Mouse (Mus musculus) urinary bladder, postnatal 14 days (tissue): ENCODE measurements around the gene Gstt4.

Experiments used
- DNase-seq: peaks from one replicate; pipeline ENCODE4 v3.0.0; 2021; ENCODE audit warnings: low spot score

The Gstt4 gene

DNA sequence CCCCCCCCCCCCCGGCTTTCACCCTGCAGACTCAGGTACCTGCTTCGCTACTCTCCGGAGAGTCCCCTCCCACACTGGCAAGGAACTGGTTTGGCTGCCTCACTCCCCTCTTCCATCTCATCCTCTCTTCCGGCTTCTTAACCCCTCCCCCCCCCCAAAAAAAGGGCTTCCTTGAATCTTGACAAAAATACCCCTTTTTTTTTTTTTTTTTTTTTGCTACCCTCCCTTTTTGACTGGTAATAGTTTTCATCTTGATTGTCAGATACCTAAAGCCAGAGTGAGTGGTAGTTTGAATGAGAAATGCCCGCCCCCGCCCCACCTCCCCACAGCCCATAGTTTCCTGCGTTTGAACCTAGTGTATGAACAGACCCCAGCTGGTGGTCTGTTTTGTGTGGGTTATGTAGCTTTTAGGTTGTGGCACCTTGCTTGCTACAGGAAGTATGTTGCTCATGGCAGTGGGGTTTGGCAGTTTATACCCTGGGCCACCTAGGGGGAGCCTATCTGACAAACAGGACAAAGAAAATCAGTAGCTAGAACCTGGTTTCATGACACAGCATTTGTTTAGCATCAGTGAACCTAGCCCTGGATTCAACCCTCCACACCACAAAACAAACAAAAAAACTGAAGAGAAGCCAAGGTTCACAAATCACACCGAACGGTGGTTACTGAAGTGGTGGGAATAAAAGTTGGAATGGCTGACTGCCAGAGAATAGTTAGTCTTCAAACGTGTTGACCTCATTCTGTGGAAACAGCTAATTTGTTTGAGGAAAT lies 13.6 kb upstream of the Gstt4 start:
- DNase-seq, result peak; percentile 47

DNA sequence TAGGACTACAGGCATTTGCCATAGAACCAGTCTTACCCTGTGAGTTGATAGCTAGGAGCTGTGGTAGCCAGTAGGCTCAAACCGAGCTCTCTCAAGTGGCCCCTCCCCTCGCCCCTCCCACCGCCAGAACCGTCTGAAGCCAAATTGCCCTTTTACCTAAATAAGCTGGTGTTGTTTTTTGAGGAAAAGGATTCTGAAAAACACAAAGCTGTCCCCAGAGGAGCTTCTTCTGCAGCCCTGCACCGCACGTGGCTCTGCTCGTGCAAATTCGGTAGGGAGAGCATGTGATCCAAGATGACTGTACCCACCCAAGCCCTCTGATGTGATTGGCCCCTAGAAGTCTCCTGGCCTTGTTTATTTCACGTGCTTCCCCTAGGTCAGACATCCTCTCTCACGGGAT lies 13.0 kb upstream of the Gstt4 start:
- DNase-seq, result peak; percentile 75

DNA sequence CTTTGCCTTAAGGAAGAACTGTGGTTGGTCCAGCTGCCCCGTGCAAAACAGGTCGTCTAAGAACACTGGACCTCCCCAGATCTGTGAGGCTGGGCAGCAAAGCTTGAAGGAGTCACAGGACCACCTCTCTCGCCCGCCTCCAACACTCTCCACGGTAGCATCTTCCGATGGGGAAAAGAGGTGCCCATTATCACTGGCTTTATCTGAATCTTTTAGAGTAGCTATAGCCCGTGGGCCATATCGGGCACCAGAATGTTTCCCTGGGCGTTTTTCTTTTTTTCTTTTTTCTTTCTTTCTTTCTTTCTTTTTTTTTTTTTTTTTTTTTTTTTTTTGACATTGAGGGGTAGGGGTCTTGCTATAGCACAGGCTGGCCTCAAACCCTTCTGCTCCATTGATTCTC lies 12.4 kb upstream of the Gstt4 start:
- DNase-seq, result no peak

DNA sequence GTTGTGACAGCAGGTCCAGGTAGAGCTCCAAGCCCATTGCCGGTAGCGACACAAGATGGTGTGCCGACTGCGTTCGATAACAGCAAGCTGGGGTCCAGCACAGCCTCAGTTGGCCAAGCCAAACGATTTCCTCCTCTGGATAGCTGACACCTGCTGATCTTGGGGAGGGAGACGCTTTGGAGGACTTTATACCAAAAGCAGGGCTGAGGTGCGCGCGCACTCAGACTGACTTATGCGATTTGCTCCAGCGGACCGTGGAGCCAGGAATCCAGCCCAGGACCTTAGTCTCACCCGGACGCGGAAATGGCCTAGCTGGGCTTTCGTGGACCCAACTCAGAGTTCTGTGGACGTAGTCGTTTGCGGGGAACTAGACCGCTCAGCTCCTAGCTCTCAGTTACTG lies 11.9 kb upstream of the Gstt4 start:
- DNase-seq, result peak; percentile 86

DNA sequence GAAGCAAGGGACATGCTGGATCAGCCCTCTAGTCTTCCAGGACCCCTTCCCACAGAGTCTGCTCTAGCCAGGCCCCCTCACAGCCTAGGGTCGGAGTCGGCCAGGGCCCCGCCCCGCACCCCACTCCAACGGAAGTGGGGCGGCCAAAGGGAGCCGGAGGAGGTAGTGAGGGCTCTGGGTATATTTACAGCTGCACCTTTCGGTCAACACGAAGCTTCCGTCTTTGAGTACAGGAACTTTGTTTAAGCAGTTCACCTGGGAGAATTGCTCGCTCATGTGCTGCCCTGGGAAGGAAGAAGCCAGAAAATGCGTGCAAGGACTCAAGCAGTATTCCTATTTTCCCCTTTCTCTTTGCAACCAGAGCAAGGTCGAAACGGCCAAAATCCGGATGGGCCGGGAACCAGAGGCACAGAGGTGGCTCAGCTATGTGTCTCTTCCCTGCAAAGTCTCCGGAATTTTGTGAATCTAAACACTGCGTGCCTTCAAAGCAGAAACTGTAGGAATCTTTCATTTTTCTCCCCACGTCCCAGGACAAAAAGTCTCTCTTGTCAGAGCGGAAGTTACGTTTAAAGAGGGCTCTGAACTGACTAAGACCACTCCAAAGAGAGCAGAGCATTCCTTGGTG lies 11.2 kb upstream of the Gstt4 start:
- DNase-seq, result no peak

DNA sequence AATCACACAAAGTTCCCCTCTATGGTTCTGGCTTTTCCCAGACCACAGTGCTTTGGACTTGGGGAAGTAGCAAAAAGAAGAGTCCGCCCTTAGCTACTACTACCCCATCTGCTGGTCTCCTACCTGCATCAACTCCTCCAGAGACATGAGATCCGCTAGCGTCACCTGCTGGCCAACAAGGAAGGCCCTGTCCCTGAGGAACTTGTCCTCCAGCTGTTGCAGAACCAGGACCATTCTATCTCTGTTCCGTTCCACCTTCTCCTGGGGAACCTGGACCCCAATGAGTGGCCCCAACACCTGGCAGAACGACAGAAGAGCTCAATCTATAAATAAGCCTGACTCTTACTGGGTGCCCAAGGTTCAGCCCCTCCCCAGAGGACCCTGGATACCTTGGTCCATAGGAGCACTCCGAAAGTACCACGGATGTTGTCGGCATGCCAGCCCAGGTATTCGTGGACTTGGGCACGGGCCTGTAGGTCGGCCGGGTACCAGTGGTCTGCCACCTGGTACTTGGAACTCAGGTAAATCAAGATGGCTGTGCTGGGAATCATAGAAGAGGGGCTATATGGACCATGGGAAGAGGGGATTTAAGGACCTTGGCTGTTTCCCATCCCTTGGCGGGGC lies 10.0 kb upstream of the Gstt4 start:
- peak; percentile 82 for DNase-seq

DNA sequence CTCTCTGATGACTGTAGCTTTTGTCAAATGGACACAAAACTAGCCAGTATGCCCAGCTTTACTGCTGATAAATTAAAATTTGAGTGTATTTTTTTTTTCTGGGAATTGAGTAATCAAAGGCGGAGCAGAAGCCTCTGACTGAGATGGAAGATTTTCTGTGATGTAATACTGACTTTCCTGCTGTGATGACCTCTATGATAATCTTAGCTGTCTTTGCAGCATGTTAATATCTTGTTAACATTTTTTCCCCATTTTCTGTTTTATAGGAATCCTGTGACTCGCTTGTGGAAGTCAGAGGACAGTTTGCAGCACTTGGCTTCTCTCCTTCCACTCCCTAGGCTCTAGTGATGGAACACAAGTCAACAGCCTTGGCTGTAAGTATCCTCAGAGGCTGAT lies 7.9 kb upstream of the Gstt4 start:
- DNase-seq, result no peak

DNA sequence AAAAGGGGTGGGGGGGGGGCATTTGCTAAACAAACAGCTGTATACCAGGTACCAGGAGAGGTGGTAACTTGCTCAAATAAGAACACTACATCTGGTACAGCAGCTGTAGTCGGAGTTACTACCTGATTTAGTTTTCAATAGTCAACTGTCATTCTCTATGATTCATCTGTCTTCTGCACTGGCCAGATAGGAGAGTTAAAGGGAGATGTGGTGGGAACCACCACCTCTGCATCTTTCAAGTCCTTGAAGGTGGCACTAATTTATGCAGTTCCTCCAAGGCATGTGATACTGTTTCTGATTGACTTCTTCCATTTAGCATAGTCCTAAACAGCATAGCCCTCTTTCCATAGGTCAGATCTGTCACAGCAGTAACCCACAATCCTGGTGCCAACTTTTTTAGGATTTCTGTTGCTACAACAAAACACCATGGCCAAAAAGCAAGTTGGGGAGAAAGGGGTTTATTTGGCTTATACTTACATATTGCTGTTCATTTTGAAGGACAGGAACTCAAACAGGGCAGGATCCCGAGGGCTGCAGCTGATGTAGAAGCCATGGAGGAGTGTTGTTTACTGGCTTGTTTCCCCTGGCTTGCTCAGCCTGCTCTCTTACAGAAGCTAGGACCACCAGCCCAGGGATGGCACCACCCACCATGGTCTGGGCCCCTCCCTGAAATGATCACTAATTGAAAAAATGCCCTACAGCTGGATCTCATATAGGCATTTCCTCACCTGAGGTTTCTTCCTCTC lies 7.4 kb upstream of the Gstt4 start:
- DNase-seq, result no peak

DNA sequence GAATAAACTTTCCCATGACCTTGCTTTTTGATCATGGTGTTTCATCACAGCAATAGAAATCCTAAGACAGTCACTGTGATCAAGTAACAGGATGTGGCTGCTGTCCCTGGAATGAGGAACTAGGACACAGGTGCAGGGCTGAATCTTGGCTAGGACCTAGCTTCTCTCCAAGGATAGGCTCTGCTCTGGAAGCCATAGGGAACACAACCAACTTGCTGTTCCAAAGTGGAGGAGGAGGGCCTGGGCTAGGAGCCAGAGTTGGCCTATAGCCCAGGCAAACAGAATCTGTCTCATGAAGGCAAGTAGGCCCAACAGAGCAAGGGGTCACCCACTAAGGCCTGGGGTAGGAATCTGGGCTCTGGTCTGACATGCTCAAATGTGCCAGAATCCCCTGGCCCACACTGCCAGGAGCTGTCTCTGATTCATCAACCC lies 6.2 kb upstream of the Gstt4 start:
- peak; percentile 34 for DNase-seq

DNA sequence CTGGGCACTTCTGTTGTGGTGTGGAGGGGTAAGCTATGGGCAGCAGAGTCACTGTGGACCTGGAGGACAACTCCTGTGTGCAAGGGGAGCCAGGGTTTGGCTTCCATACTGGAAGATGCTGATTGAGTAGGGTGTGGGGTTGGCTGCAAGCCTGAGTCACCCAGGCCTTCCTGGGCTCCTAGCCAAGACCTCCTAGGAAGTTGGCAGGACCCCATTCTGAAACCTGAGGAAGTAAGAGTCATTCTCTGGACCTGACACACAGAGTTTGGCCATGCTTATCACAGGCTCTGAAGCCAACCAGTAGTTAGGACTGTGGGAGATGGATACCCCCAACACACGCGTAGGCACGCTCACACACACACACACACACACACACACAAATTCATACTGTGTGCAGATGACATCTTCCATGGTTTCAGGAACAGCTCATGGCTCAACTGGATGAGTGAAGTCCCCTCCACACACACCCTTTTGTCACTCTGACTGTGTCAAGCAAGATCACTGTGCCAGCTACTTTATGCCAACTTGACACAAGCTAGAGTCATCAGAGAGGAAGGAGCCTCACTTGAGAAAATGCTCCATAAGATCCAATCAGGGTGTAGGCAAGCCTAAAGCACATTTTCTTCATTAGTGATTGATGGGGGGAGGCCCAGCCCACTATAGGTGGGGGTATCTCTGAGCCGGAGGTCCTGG lies 5.5 kb upstream of the Gstt4 start:
- peak; percentile 48 for DNase-seq

DNA sequence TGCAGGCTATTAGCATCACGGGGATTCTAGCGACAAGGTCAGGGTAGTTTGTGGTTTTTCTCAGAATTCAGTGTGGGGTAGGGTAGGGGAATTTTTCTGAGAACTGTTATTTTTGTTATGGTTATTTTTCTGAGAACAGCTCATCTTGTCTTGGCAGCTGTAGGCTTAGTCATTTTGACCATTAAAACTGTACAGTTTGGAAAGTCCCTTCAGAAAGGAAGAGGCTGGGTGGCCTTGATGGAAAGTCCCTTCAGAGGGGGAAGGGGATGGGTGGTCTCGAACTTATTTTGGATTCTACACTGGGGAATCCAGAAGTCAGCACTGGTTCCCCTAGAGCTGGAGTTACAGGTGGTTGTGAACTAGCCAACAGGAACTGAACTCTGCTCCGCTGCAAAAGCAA lies 2.2 kb upstream of the Gstt4 start:
- DNase-seq, result no peak

DNA sequence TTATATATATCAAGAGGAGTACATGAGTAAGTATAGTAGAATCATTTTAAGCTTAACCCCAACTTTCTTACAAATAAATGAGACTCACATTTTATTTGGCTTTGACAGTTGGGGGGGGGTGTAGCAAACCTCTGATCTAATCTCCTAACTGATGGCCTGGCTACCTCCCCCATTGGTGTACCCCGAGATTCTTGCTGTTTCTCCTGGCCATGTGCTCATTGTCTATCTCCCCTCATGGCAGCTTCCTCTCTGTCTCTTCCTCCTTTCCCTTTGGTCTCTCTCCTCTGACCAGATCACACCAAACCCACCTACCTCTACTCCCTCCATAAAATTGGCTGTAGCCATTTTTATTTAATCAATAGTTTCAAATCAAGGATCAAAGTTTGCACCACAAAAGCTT lies 1.4 kb upstream of the Gstt4 start:
- no peak for DNase-seq

DNA sequence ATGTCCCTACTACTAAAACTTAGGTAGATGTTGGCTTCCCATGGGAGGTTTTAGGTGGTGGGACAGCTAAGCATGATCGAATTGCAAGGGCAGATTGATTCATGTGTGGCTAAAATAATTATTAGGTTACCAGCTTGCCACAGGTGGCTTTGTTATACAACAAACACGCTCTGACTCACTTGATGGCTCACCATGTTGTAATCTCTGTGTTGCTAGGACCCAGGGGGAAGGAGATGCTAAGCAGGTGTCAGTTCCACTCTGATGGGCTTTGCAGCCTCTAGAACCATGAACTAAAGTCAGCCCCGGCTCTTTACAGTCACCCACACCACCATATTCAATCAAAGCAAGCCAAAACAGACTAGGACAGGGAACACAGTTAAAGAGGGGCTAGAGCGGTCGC lies 2.5 kb downstream of the Gstt4 start:
- no peak for DNase-seq

DNA sequence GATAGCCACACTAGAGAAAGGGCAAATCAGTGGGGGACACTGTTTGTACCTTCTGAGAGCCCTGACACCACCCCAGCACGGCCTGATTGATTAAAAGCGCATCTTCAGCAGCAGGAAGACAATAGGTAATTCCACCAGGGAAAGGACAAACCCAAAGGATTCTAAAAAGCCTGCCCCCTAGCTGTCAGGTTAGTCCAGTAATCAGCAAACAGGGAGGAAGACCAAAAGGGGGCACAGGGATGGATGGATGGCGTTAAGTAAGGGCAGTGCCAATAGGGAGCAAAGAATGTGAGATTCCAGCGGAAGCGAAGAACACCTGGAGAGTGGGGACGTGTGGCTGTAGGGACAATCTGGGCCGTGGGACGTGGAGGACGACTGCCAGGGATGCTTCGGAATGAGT lies 3.7 kb downstream of the Gstt4 start:
- no peak for DNase-seq

DNA sequence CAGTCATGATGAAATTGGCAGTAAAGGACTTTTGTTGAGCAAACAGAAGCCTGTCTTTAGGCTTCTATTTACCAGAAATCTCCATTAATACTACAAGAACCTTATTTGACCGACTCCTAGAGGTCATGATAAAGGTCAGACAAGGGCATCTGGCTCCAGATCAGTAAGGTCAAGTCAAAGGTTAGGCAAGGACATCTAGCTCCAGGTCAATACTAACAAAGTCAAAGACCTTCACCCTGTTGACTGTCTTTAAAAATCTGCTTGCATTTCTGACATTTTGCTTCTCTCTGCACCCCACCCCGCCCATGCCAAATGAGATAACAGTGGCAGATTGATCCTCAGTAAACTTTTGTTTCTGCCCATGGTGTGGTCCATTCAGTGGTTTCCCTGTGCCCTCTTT lies 18.1 kb downstream of the Gstt4 start:
- DNase-seq, result no peak

DNA sequence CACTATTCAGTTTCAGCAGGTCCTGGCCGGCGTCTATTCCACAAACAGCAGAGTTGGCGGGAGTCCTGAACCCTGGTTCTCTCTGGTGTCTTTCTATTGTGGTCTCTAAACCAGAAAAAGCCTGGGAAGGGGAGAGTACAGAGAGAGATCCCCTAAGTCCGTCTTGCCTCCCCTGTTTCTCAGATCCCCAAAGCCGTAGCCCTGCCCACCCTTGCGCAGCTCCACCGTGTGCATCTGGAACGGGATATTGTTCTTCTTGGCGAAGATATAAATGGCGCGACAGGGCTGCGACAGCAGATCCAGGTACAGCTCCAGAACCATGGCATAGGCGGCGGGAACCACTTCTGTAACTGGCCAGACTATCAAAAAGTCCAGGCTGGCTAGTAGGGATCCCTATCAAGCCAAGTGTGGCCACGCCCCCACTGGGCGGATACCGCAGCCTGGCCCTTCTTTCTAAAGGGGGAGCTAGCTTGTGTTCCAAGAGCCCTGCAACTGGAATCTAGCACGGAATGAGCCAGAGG lies 24.1 kb downstream of the Gstt4 start, which contains the start of gene Gstt1:
Gene Gstt1 (minus strand): TSS at position 409 of the 521 bp plus-strand sequence.
- peak; percentile 71 for DNase-seq

DNA sequence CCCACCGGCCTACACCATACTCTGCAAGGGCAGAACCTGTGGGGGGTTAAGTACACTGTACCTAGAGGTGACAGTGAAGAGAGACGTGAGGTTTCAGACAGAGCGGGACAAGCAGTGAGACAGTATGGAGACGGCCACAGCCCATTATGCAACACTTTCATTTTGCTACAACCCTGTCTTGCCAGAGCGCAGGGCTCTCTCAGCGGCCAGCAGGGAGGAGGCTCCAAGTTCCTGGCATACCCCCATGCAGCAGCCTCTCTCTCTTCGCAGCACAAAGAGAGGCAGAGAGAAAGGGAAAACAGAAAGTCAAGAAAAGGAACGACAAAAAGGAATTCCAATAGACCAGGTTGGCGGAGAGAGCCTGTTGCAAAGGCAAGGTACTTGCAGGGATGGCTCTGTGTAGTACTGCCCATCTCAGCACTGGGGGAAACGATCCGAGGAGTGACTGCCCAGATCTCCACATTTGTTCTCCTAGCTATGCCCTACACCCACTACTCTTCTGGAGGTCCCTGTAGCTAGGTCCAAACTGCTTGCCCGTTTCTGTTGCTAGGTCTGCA lies 24.6 kb downstream of the Gstt4 start:
- peak; percentile 62 for DNase-seq

DNA sequence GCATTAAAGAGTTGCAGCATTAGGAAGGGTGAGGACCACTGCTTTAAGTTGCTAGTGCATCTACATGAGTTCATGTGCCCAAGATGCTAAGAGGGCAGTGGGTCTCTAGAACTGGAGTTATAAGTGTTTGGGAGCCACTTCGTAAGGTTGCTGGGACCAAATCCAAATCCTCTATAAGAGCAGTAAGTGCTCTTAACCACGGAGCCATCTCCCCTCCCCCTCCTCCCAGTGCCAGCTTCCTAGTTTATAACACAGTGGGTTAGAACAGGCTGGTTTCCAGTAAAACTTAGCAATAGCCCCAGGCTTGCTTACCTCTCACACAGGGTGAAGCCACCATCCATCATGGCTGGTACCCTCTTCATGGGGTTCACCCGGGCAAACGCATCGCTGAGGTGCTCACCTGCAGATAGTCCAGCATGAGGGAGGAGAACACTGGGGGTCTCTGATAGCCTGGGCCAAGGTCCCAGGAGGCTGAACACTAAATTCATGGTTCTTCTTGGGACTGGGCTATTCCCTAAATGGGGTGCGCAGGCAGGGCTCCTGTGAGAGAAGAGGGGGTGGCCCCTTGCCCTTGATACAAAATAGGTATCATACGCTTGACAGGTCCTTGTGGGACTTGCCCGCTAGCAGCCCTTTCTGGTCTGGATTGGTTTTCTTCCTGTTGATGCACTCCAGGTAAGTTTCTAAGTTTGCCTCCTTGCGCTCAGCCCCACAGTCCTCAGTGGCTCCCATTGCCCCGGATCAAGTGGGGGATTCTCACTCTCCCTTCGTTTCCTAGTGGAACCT lies 25.4 kb downstream of the Gstt4 start:
- no peak for DNase-seq

DNA sequence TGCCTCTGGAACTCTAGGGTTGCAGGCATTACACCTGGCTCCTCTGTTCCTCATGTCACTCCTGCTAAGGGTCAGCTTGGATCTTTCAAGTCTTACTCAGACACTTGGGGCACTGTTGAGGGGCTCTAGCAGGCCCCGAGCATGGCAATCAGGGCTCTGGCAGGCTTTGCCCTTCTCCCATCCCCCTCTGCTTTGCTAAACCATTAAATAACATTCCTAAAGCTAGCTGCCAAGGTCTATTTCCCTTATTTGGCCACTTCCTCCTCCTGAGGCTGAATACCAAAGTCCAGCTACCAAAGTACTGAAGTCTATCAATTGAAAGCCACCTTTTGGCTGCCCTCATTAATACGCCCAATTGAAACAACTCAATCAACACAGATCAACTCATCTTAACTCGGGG lies 27.5 kb downstream of the Gstt4 start:
- no peak for DNase-seq

DNA sequence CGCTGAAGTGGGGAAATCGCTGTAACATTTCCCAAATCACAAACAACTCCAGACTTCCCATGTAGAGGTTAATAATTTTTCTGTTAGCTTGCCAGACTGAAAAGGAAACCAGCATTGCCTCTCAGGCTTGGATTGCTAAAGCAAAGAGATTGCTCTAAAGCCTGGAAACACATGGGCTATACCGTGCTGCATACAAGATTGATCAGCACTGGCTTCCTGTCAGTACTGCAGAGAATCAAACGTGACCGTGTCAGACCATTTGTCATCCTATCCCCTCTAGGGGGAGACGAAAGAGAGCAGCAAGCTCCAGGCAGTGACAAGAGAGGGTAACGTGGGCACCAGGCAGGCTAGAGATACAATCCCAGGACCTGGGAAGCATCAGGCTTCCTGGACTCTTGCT lies 31.6 kb downstream of the Gstt4 start:
- no peak for DNase-seq

DNA sequence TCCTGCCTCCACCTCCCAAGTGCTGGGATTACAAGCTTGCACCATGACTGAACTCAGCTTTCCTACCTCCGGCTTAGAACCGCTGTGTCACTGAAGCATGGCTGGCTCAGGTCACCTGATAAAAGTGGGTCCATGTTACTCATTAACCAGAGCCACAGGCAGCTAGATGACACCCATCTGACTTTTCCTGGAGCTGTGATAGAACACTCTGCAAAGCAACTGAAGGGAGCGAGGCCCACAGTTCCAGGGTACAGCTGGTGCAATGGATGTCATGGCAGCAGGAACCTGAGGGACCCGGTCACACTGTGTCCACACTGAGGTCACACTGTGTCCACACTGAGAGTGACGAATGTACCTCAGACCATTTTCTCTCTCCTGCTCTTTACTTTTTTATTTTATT lies 32.5 kb downstream of the Gstt4 start:
- DNase-seq, result no peak
